Comparison of ENCODE assay signal across 8 mouse cellular contexts in genomic region chr10:117676036-117676643, GRCm38 (mm10). TPM values are rescaled to one million over a fixed set of nuclear protein-coding genes. Genes with fewer than 3 reads are reported as not detected.
A peak's percentile ranks its signal among the peaks of the same experiment; 100 is the strongest.
DNase-seq lines count a peak whose midpoint lies in the region; ATAC-seq and TF ChIP-seq lines count a peak whose summit lies in the region.

No protein-coding gene starts in this region.

- H3K9ac ChIP-seq in lung, embryonic 14.5 days: no peak overlapping the region
- H3K9ac ChIP-seq in heart, embryonic 14.5 days (ENCODE audit: low read length): peak overlapping the region; percentile 3
- H3K9ac ChIP-seq in midbrain, embryonic 16.5 days (ENCODE audit: low read depth, low read length): peak overlapping the region; percentile 65

- H3K4me1 ChIP-seq in lung, embryonic 14.5 days (ENCODE audit: insufficient read depth): peaks cover 6% of the 10 kb centered on the region; the same call in 1 of the 2 replicates
- H3K4me1 ChIP-seq in heart, embryonic 14.5 days (ENCODE audit: control insufficient read depth in 2 of 2, insufficient read depth in 2 of 2, low read length in 2 of 2): peaks cover 2 to 13% of the 10 kb centered on the region in 2 experiments; a peak in 3 of 4 replicates
- H3K4me1 ChIP-seq in midbrain, embryonic 16.5 days (ENCODE audit: control insufficient read depth, insufficient read depth, low read length): peaks cover 6% of the 10 kb centered on the region; the same call in 1 of the 2 replicates

- H3K4me2 ChIP-seq in lung, embryonic 14.5 days: peak overlapping the region; percentile 50
- peak overlapping the region; percentile 79 for H3K4me2 ChIP-seq in heart, embryonic 14.5 days (ENCODE audit: low read length)
- H3K4me2 ChIP-seq in midbrain, embryonic 16.5 days (ENCODE audit: low read length): peak overlapping the region; percentile 72

- peak; percentile 19; the same call in 1 of the 2 replicates for ATAC-seq in lung, embryonic 14.5 days (ENCODE audit: insufficient read depth)
- ATAC-seq in heart, embryonic 14.5 days (ENCODE audit: insufficient number of reproducible peaks, insufficient read depth, low FRiP score, low read depth): no peak
- ATAC-seq in midbrain, embryonic 16.5 days: peak; percentile 73

- H3K4me3 ChIP-seq in lung, embryonic 14.5 days (ENCODE audit: low read depth, low read length): 0 out of 2 replicates have a peak overlapping the region, but pooled peaks have one; percentile 5
- H3K4me3 ChIP-seq in heart, embryonic 14.5 days (ENCODE audit: control insufficient read depth in 1 of 2, insufficient read depth in 1 of 2, low read depth in 1 of 2, low read length in 2 of 2): peak overlapping the region; percentile 25 to 38
- H3K4me3 ChIP-seq in midbrain, embryonic 16.5 days (ENCODE audit: low read depth, low read length): peak overlapping the region; percentile 42

- peak; percentile 10 for DNase-seq in lung, embryonic 14.5 days
- DNase-seq in lung, adult 18-20 months: no peak
- DNase-seq in cerebellum, postnatal 14 days: peak; percentile 82 to 85
- peak; percentile 60 for DNase-seq in layer of hippocampus, postnatal 36 days
- no peak for DNase-seq in urinary bladder, adult 2 months (ENCODE audit: low spot score)
- no peak for DNase-seq in urinary bladder, postnatal 4 days (ENCODE audit: low spot score in 2 of 2)

- no peak overlapping the region for H3K27ac ChIP-seq in lung, embryonic 14.5 days (ENCODE audit: low read depth)
- no peak overlapping the region for H3K27ac ChIP-seq in heart, embryonic 14.5 days (replicated peaks in 1 of 2; ENCODE audit: control insufficient read depth in 1 of 2, insufficient read depth in 1 of 2, low read depth in 2 of 2, low read length in 2 of 2)
- peak overlapping the region; percentile 85 for H3K27ac ChIP-seq in midbrain, embryonic 16.5 days (ENCODE audit: low read length)

- WGBS in lung, embryonic 14.5 days: 41% methylated on average over 19 of the region's 19 CpGs
- WGBS in heart, embryonic 14.5 days: 23% methylated on average over 19 of the region's 19 CpGs
- WGBS in midbrain, embryonic 16.5 days: 33% methylated on average over 19 of the region's 19 CpGs

- H3K36me3 ChIP-seq in lung, embryonic 14.5 days (ENCODE audit: insufficient read depth): no peaks in the 10 kb centered on the region
- H3K36me3 ChIP-seq in heart, embryonic 14.5 days (ENCODE audit: control insufficient read depth, insufficient read depth, low read length): no peaks in the 10 kb centered on the region
- H3K36me3 ChIP-seq in midbrain, embryonic 16.5 days (ENCODE audit: control insufficient read depth, insufficient read depth, low read length): no peaks in the 10 kb centered on the region

- no peaks in the 10 kb centered on the region for H3K27me3 ChIP-seq in lung, embryonic 14.5 days (ENCODE audit: insufficient read depth, low read length)
- no peaks in the 10 kb centered on the region for H3K27me3 ChIP-seq in heart, embryonic 14.5 days (ENCODE audit: control insufficient read depth, insufficient read depth, low read length)
- H3K27me3 ChIP-seq in midbrain, embryonic 16.5 days (ENCODE audit: control insufficient read depth, insufficient read depth, low read depth, low read length): no peaks in the 10 kb centered on the region

- H3K9me3 ChIP-seq in lung, embryonic 14.5 days (ENCODE audit: low read depth, low read length): no peaks in the 10 kb centered on the region
- no peaks in the 10 kb centered on the region for H3K9me3 ChIP-seq in heart, embryonic 14.5 days (ENCODE audit: control insufficient read depth, low read length)
- no peaks in the 10 kb centered on the region for H3K9me3 ChIP-seq in midbrain, embryonic 16.5 days (replicated peaks; ENCODE audit: control insufficient read depth, low read length, poor library complexity, severe bottlenecking)

- TF ChIP-seq CTCF in lung, embryonic 14.5 days (IDR thresholded peaks at IDR 0.05; ENCODE audit: low read depth): no peak

RNA-seq across cellular contexts. Expression of gene Mdm2, which starts 34.4 kb away (rescaled TPM):
- 49.1 and 50.5 TPM in 2 replicates for polyA plus RNA-seq in lung, embryonic 14.5 days (2014; fragmentation: Nextera tagmentation; extraction: Ambion mirVana)
- 48.9 and 49.0 TPM in 2 replicates for polyA plus RNA-seq in heart, embryonic 14.5 days (2014; fragmentation: Nextera tagmentation; extraction: Ambion mirVana)
- total RNA-seq in layer of hippocampus, postnatal 36 days (2021): 10 to 100 TPM; 59.2 to 71.3 TPM
- polyA plus RNA-seq in midbrain, embryonic 16.5 days (2015; fragmentation: Nextera tagmentation; extraction: Ambion mirVana): 53.1 and 55.7 TPM in 2 replicates
- polyA plus RNA-seq in urinary bladder, adult 2 months (2012; rRNA removed): 65.3 and 70.2 TPM in 2 replicates

RNA-seq across cellular contexts. Expression of gene Cpm, which starts 46.8 kb away (rescaled TPM):
- 23.5 and 25.3 TPM in 2 replicates for polyA plus RNA-seq in lung, embryonic 14.5 days (2014; fragmentation: Nextera tagmentation; extraction: Ambion mirVana)
- 0.96 and 1.00 TPM in 2 replicates for polyA plus RNA-seq in heart, embryonic 14.5 days (2014; fragmentation: Nextera tagmentation; extraction: Ambion mirVana)
- total RNA-seq in layer of hippocampus, postnatal 36 days (2021): 1 to 10 TPM; 9.1 to 9.4 TPM
- polyA plus RNA-seq in midbrain, embryonic 16.5 days (2015; fragmentation: Nextera tagmentation; extraction: Ambion mirVana): 13.5 and 14.3 TPM in 2 replicates
- polyA plus RNA-seq in urinary bladder, adult 2 months (2012; rRNA removed): 3.8 and 4.1 TPM in 2 replicates

Comparison
In these comparisons a context has a peak if more than half of its experiments do, and no peak if none do; other contexts are left out.
1. DNase-seq: peak in lung, embryonic 14.5 days (single experiment), cerebellum, postnatal 14 days (2 of 2) and layer of hippocampus, postnatal 36 days (2 of 2); none in lung, adult 18-20 months (0 of 2), urinary bladder, adult 2 months (single experiment) and urinary bladder, postnatal 4 days (0 of 2).
2. Peak in every context shown above with its lines, with median percentiles within 50 percentile points of each other: H3K4me2 ChIP-seq and H3K4me3 ChIP-seq.